Mouse (Mus musculus): ENCODE measurements at regions not wholly inside any gene's neighbourhood (a gene's known extent, or its start where the extent isn't known, plus 50 kb on each side); places are given as distances from the start of the nearest gene placed in this dataset.

GRCm38 (mm10) chr15:43364496-43364895 is 3230.3 kb downstream of the 9330182O14Rik start:
- peak; percentile 5 for DNase-seq (ENCODE audit: low spot score)

- no peak for DNase-seq (ENCODE audit: low spot score)
Observed at GRCm38 (mm10) chr15:43373072-43373471, 3238.9 kb downstream of the 9330182O14Rik start.

GRCm38 (mm10) chr15:43382405-43382804 is 3248.2 kb downstream of the 9330182O14Rik start:
- DNase-seq (ENCODE audit: low spot score) = no peak

- DNase-seq (ENCODE audit: low spot score) = no peak
Observed at GRCm38 (mm10) chr15:43399821-43400220, 3265.7 kb downstream of the 9330182O14Rik start.

- no peak for DNase-seq (ENCODE audit: low spot score)
Observed at GRCm38 (mm10) chr15:43403585-43403984, 3269.4 kb downstream of the 9330182O14Rik start.

Measured in layer of hippocampus, adult 11-12 months (tissue).